Mouse (Mus musculus): ENCODE measurements at regions not wholly inside any gene's neighbourhood (a gene's known extent, or its start where the extent isn't known, plus 50 kb on each side); places are given as distances from the start of the nearest gene placed in this dataset.

DNA sequence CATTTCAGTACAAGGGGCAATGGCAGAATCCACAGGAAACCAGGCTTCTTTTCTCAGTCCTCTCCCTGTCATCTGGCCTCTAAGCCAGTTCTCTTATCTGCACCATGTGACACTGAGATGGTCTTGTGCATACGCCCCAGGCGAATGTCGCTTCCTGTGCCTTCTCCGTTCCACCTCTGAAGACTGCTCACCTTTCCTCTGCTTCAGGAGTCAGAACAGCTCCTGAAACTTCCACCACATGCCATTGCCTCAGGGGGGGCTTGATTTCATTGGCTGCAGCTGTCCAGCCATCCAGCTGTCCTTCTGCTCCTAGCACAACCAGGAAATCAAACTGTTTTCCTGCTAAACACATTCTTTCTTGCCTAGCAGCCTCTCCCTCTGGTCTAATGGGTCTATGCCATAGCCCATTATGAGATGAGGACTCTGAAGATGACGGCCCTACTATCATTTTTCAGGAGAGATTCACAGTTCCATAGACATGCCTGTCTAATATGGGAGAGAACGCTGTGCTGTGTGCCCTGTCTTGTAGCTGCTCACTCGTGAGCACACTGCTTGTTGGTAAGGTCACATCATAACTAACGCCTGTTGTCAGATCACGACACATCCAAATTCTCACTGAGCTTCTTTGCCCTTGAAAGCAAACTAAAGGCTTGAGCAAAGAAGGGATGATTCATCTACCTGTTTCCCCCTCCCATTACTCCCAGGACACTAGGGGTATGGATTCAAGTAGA is 129.9 kb upstream of the Fmo9 start:
- DNase-seq = no peak

DNA sequence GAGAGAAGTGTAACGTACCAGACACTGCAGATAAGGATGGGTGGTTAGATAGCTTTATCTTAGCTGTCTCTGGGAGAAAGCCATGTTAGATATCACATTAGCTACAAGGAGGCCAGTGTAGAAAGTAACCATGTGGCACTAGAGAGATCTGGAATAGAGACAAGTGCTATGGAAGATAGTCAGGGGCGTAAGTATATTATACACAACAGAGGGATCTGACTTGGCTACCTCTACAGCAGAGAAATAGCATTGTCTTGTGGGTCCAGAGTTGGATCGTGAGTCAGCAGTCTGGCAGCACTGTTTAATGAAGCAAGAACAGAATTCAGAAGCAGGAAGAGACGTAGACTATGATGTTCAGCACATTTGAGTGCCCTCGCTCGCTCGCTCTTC is 130.4 kb upstream of the Fmo9 start:
- no peak for DNase-seq

DNA sequence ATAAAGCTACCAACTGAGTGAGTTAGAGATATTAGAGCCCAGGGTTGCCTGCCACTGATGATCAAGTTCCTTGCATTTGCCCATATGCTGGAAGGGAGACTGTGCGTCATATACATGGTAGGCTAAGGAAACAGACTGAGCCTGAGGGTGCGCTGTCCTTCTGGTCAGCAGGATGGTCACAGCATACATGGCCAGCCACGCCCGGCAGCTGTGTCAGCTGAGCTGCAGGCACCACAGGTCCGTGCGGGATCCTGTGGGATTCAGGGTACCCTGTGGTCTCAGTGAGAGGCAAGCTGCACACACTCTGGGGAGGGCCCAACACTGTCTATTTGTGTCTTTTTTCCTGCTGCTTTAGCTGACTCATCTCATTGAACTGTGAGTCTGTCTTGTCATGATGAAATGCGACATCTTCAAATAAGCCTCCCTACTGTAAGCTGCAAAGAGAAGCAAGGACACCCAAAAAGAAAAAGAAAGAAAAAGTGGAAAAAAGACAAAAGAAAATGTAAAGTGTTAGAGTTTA is 131.3 kb upstream of the Fmo9 start:
- no peak for DNase-seq

DNA sequence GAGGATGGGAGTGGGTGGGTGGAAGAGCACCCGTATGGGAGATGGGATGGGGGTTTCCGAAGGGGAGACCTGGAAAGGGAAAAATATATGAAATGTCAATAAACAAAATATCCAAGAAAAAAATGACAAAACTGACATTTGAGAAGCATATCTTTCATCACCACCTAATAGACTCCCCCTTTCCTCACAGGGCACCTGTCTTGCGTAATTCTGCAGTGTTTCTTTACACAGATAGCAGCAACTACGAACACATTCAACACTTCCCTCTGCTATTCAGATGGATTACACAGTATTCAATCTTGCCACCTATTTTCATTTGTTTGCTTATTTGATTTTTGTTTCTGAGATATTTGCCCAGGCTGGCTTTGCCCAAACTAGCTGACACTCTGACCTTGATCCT is 136.3 kb upstream of the Fmo9 start:
- no peak for DNase-seq

DNA sequence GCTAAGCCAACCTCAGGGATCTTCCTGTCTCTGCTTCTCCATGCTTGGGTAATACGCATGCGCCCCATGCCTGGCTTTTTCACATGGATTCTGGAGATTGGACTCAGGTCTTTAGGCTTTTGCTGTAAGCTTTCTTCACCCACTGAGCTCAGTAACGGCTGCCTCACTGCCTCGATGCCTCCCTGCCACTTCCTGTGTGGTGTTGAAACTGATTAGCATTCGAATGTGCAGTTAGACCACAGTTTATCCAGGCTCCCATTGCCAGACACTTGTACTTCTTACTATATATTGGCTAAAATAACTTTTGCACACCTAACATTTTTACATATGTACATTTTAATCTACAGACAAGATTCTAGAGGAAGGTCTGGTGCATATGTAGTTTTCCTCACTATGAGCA is 137.0 kb upstream of the Fmo9 start:
- peak; percentile 21 for DNase-seq

DNA sequence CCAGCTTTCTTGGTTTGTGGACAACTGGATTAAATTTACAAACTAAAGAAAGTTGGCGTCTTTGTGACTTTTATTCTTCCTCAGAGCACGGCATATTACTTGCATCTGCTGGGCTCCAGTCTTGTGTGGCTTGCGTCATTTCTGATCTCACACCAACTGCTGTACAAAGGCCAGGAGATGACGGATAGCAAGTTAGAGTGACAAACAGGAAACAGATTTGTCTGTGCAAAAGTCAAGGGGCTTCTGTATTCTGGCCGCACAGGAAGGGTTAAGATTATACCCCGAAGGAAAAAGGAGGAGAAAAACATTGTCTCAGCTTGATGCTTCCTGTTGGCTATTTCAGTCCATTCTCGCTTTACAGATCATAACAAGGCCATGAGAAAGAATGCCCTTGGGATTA is 137.8 kb upstream of the Fmo9 start:
- no peak for DNase-seq

DNA sequence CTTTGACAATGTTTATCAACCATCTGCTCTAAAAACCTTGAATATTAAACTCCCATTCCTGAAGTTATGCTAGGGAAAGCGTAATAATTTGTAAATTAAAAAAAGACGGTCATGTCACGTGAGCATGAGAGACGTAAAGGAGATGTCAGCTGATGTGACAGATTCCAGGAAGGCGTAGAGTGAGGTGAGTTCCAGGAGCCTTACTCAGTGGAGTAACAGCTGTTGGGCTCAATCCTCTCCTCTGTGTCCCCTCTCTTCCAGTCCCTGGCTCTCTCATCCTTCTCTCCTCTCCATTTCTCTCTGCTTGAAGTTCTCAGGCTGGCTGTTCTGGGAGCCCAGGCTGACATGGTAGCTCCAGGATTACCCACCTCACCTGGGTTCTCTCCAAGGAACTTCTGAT is 138.4 kb upstream of the Fmo9 start:
- DNase-seq = no peak

DNA sequence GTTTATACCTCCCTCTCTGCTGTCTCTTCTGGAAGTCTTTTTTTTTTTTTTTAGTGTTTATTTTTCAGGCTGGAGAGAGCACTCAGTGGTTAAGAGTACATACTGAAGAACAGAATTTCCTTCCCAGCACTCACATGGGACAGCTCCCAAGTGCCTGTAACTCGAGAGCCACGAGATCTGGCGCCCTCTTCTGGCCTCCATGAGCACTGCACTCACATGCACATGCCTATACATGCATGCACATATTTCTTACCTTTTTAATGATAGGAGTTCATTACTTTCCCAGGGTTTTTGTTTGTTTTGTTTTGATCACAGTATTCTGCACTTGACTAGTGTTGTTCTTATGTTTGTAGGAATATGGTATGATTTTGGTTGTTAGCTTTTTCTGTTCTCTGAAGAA is 139.5 kb upstream of the Fmo9 start:
- no peak for DNase-seq

DNA sequence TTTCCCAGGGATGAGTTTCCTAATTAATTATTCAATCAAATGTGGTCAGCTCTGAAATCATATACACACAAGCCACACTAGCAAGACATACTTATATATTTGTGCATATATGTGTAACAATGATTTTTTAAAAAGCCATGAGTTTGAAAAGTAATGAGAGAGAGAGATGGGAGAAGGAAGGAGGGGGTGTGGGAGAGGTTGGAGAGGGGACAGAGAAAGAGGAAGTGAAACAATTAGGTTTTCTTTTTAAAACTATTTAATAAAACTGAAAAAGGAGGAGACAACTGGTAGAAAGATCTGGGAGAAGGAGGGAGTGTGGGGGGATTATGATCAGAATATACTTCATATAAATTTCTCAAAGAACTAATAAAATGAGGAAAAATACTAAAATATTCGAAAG is 155.7 kb upstream of the Fmo9 start:
- DNase-seq = no peak

DNA sequence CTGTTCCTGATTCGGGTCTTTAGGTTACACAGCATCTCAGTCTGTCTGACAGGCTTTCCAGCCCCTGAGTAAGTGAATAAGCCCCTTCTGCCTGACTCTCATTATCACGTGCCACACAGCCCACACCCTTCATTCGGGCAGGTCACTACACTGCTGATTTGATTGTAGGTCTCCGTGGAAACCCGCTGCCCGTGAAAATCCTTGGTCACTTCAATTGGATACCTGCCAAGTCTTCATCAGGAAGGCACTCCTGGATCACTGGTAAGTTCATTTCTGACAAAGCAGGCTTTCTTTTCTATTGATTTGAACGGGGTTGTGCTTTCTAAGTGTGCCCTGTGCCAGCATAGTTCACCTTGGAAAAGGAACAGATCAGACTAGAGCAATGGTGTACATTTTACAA is 158.2 kb upstream of the Fmo9 start:
- no peak for DNase-seq

DNA sequence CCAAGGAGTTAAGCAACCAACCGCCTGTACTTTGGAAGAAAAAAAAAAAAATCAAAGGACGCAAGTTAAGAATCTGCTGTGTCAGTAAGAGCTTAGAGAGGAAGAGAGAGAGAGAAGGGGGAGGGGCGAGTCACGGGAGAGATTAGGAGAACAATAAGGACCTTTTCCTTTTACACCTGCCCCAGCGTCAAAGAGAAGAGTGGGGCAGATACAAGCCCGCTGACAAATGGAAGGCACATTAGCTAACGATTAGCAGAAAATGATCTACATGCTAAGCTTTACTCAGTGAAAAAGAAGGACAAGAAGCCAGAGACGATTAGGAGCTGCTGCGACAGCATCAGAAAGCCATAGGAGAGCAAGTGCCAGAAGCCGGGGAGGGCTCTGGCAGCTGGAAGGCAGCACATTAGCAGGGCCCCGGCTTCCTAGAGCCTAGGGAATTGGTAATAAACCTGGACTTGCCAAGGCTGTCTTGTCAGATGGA is 157.8 kb upstream of the Fam78b start:
- peak; percentile 41 for DNase-seq

DNA sequence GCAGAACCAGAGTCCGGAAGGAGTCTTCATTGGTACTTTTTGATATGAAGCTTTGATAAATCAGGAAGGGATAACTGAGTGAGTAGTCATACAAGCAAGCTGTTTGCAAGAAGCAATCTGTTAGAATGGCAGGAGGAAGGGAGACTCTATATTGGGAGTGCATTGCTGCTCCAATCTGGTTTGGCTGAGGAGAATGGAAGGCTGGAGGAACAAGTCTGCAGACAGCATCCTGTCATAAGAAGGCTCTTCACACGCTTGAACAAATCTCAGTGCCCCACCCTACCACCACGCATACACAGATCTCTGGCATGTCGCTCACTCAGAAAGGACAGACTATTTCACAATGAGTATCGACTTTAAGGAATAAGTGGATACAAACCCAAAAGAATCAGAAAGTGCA is 154.7 kb upstream of the Fam78b start:
- no peak for DNase-seq

DNA sequence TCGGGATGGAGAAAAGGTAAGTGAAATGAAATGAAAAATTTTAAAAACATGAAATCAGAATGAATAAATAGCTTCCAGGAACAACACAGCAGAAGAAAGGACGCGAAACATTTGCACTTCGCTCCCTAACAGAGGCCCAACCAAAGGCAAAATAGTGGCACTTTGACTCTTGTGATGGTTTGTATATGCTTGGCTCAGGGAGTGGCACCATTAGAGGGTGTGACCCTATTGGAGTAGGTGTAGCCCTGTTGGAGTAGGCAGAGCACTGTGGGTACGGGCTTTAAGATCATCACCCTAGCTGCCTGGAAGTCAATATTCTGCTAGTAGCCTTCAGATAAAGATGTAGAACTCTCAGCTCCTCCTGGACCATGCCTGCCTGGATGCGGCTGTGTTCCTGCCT is 154.0 kb upstream of the Fam78b start:
- DNase-seq = no peak

DNA sequence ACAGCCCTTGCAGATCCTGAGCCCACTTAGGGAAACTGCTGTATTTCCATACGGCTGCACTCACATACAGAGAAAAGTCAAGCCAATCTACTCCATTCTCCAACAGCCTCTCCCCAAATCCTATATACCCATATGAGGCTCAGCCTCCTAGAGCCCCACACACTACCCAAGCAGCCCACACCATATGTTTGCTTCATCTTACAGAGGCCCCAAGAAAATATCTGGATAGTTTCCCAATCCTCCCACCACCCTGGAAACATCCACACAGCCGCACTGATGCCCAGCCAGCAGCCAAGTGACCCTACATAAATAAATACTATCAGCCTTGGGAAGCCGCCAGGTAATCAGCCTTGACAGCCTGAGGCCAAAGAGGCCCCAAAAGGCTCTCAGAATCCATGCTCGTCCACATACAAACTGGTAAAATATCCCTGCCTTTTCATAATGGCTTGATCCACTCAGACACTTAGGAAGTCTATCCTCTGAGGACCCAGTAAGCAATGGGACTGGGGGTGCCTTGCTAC is 153.1 kb upstream of the Fam78b start:
- DNase-seq = no peak

DNA sequence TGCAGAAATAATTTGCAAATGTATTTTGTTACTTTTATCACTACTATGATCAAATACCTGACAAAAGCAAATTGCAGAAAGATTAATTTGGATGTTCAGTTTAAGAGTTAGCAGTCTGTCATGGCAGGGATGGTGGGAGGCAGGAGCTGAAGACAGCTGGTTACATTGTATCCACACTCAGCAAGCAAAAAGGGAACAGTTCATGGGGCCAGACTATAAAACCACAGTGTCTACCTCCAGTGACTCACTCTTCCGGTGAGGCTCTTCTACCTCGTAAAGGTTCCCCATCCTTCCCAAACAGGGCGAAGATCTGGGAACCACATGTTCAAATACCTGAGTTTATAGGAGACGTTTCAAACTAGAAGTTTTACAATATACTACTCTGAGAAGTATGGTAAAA is 145.2 kb upstream of the Fam78b start:
- no peak for DNase-seq

DNA sequence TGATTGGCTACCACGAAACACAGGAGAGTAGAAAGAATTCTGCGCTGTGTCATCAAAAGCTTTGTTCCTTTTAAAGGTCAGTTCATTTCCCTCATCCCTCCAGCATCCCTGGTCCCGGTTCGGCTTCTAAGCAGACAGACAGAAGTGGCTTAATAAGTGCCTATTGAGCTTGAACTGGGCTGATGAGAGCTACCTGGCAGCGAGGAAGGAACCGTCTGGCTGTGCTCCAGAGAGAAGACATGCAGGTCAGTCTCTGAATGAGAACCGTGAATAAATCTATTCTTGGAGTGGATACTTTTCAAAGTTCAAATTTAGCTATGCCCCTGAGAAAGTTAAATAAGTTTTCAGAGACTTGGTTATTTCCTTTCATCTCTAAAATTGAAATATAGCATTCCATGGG is 135.0 kb upstream of the Fam78b start:
- no peak for DNase-seq

DNA sequence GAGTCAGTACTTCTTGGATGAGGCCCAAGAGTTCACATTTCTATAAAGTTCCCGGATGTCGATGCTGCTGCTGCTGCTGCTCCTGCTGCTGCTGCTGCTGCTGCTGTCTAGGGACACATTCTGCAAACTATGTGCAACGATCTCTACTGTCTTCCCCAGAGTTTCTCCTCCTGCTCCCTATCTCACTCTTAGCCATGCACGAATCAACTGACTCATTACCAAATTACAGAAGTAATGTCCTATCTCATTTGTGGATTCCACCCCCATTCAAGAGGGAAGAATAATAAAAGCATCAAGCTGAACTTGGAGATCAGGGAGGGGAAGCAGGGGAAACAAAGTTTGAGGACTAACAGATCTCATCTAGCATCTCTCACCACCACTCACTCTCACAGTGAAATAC is 130.0 kb upstream of the Fam78b start:
- no peak for DNase-seq

DNA sequence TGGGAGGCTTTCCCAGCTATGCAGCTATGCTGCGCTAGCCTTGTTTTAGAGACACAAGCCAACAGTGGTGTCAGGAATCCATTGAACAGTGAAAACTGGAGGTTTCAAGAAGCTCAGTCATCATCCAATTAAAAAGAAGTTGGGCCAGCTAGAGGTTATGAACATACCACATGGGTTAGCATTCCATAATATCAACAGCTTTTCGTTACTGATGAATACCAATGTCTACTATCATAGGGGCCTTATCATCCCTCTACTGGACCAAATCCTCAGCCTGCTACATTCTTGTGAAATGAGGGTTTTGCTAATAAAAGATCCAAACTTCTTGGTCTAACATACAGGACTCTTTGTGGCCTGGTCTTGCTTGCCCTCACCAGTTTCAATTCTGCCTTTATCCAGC is 124.8 kb upstream of the Fam78b start:
- DNase-seq = no peak

DNA sequence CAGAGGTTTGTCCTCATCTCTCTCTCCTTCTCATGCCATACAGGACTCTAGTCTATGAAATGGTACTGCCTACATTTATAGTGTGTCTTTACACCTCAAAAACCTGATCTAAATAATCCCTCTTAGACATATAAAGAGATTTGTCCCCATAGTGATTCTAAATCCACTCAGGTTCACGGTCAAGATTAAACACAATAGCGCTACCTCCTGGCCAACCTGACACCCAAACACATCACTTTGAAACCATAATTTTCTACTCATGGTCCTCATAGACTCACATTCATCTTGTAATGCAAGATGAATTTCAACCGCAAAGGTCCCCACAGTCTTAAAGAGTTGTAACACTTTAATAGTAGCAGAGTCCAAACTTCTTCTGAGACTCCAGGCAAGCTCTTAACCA is 118.0 kb upstream of the Fam78b start:
- no peak for DNase-seq

DNA sequence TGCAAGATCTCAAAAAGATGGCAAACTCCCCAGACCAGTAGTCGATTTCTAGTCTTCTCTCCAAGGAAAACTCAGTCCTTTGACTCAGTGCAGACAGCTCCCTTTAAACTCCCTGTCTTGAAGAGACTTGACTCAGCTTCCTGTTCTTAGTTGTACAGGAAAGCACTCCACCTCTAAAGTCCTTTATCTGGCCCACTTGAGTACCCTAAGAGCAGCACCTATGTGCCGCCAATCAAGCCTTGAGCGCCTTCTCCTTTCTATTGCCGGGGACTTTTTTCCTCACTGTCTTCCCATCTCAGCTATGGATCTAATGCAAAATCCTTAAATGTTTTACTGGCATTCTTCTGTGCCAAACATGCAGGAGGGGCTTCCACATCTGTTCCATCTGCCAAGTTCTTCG is 105.3 kb upstream of the Fam78b start:
- no peak for DNase-seq

DNA sequence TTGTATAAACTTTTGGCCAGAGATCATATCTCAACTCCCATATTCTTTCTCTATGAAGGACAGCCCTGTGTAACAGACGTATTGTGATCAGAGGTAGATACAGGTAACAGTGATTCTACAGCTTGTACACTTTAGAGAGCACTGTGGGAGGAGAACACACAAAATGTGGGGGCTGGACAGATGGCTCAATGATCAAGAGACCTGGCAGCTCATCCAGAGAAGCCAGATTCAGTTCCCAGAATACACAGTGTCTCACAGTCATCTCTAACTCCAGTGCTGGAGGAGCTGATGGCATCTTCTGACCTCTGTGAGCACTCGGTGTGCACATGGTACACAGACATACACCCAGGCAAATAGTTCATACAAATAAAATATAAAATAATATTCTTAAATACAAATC is 102.5 kb upstream of the Fam78b start:
- DNase-seq = no peak

DNA sequence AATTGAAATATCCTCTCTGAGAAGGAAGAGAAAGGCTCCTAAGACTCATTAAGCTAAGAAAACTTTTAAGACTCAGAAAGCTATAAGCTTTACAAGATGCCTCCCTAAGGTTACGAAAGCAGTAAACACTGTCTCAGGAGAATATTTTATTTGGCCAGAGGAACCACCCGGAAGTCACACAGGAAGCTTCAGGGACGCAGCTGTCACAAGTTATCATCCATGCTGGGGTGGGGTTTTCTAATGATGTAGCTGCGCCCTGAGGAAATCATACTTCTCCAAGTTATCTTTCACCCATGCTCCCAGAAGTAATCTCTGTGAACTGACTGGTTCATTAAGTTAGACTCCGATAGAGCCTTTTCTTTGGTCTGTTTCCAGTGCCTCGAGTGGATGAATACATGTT is 102.0 kb upstream of the Fam78b start:
- peak; percentile 6 for DNase-seq

DNA sequence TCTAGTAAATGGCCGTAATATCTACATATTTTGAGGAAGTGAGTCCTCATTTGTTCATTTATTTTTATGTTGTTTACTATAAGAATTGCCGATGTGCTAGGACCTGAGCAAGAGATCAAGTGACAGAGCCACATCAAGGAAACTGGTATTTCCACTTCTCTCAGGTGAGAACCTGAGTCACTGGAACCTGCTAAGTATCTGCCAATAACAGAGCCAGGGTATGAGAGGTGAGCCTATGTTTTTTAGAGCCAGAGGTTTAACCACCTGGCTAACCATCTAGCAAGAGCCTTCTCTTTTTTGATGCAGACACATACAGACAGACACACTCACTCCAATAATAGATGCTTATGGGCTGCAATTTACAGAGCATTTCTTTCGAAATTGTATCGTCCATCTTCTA is 101.2 kb upstream of the Fam78b start:
- DNase-seq = no peak

DNA sequence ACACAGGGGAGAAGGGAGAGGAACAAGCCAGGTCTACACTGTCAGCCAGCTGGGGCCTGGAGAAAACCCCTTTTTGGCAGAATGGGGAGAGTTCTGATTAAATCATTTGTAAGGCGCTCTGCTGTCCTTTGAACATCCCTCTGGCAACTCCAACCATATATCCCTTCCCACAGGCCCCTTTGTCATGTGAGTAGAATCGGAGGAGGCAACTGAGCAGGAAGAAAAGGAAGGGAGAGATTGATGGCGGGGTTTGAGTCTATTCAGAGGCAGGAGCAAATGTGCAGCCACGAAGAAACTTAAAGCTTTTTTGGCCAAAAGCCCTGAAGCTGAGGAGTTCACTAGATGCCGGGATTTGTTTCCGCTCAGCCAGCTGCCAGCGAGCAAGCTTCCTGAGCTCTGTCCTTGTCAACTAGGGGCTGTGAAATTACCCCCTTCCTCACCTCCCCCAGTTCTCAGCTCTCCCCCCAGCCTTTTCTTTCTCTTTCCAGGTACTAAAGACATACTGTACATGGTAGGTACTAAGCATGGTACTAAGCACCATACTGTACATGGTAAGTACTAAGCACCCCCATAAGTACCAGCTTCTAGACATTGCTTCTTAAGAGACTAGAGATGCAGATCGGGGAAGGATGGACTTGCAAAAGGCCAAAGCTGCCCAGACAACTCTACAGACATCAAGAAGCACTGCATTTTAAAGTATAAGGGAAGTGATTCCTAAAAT is 100.6 kb upstream of the Fam78b start:
- no peak for DNase-seq

Measured in thymus, postnatal 25 days (tissue).